Mouse (Mus musculus): ENCODE data around the gene Gpr18. TPM values are rescaled to one million over a fixed set of nuclear protein-coding genes. Genes with fewer than 3 reads are reported as not detected.
A peak's percentile ranks its signal among the peaks of the same experiment; 100 is the strongest.

Gene Gpr18
- polyA plus RNA-seq (2012; rRNA removed) (0.08 and 0.12 TPM in 2 replicates), polyA plus RNA-seq (2014; fragmentation: Nextera tagmentation; extraction: Ambion mirVana) (0.17 TPM in 1 of 2 replicates, not detected in the other)

GRCm38 (mm10) chr14:121915621-121916020 is at the start of gene Gpr18:
Gene Gpr18 (minus strand): TSS chr14:121915781.
- no peaks in the 10 kb centered on the region for H3K27me3 ChIP-seq (ENCODE audit: control insufficient read depth, insufficient read depth, low read length)
- H3K4me1 ChIP-seq (replicated peaks; ENCODE audit: control insufficient read depth in 2 of 2, insufficient read depth in 2 of 2, low read length in 1 of 2), result 0 out of 4 replicates have a peak, but pooled peaks cover 0 to 3% of the 10 kb centered on the region in 2 experiments
- no peaks in the 10 kb centered on the region for H3K9me3 ChIP-seq (ENCODE audit: control insufficient read depth, low read length)
- no peaks in the 10 kb centered on the region for H3K36me3 ChIP-seq (replicated peaks; ENCODE audit: control insufficient read depth, insufficient read depth, low read depth)
- no peak within 1 kb of the TSS for H3K4me2 ChIP-seq (ENCODE audit: low read depth)
- H3K27ac ChIP-seq, result no peak within 1 kb of the TSS
- no peak for ATAC-seq (ENCODE audit: insufficient read depth)
- TF ChIP-seq EP300 (IDR thresholded peaks at IDR 0.05; ENCODE audit: low read depth), result no peak
- no peak for TF ChIP-seq CTCF (IDR thresholded peaks at IDR 0.05; ENCODE audit: low read depth)
- no peak within 1 kb of the TSS for H3K9ac ChIP-seq (replicated peaks)
- no peak within 1 kb of the TSS for H3K4me3 ChIP-seq (ENCODE audit: insufficient read depth in 1 of 2, low read depth in 2 of 2, low read length in 2 of 2)
- 37% methylated on average over 8 of the region's 8 CpGs for WGBS (ENCODE audit: insufficient replicate concordance)
- DNase-seq (ENCODE audit: low read depth in 3 of 3, low spot score in 3 of 3), result no peak

GRCm38 (mm10) chr14:121964990-121965389 is 49.4 kb upstream of the Gpr18 start, which contains the start of gene Gpr183:
Gene Gpr183 (minus strand): TSS chr14:121965195.
- Histone ChIP-seq H3K4me2 (ENCODE audit: low read depth) (no peak within 1 kb of the TSS), H3K9me3 (ENCODE audit: control insufficient read depth, low read length) (no peaks in the 10 kb centered on the region), H3K27me3 (ENCODE audit: control insufficient read depth, insufficient read depth, low read length) (no peaks in the 10 kb centered on the region), H3K4me1 (replicated peaks; ENCODE audit: control insufficient read depth in 2 of 2, insufficient read depth in 2 of 2, low read length in 1 of 2) (peaks cover 0 to 22% of the 10 kb centered on the region in 2 experiments; a peak in 2 of 4 replicates), H3K36me3 (replicated peaks; ENCODE audit: control insufficient read depth, insufficient read depth, low read depth) (no peaks in the 10 kb centered on the region), H3K9ac (replicated peaks) (no peak within 1 kb of the TSS), H3K27ac (no peak within 1 kb of the TSS), H3K4me3 (ENCODE audit: insufficient read depth in 1 of 2, low read depth in 2 of 2, low read length in 2 of 2) (no peak within 1 kb of the TSS)
- ATAC-seq (ENCODE audit: insufficient read depth) (no peak), DNase-seq (ENCODE audit: low read depth in 3 of 3, low spot score in 3 of 3) (no peak)
- no peak for TF ChIP-seq EP300 (IDR thresholded peaks at IDR 0.05; ENCODE audit: low read depth)
- TF ChIP-seq CTCF (IDR thresholded peaks at IDR 0.05; ENCODE audit: low read depth), result no peak
- 13% methylated on average over 6 of the region's 6 CpGs for WGBS (ENCODE audit: insufficient replicate concordance)

- H3K9ac ChIP-seq (replicated peaks), result no peak overlapping the region
- ATAC-seq (ENCODE audit: insufficient read depth), result no peak; the same call in 1 of the 2 replicates
Observed at GRCm38 (mm10) chr14:121963942-121964335, 48.4 kb upstream of the Gpr18 start.

GRCm38 (mm10) chr14:121963251-121963941 is 47.8 kb upstream of the Gpr18 start:
- ATAC-seq (ENCODE audit: insufficient read depth), result no peak
- H3K27me3 ChIP-seq (ENCODE audit: control insufficient read depth, insufficient read depth, low read length), result no peaks in the 10 kb centered on the region
- peaks cover 0 to 22% of the 10 kb centered on the region in 2 experiments; a peak in 2 of 4 replicates for H3K4me1 ChIP-seq (replicated peaks; ENCODE audit: control insufficient read depth in 2 of 2, insufficient read depth in 2 of 2, low read length in 1 of 2)
- WGBS (ENCODE audit: insufficient replicate concordance), result 55% methylated on average over 9 of the region's 9 CpGs
- no peak overlapping the region for H3K27ac ChIP-seq
- H3K36me3 ChIP-seq (replicated peaks; ENCODE audit: control insufficient read depth, insufficient read depth, low read depth), result no peaks in the 10 kb centered on the region
- TF ChIP-seq EP300 (IDR thresholded peaks at IDR 0.05; ENCODE audit: low read depth) (no peak), CTCF (IDR thresholded peaks at IDR 0.05; ENCODE audit: low read depth) (no peak)
- DNase-seq (ENCODE audit: low read depth in 3 of 3, low spot score in 3 of 3), result no peak
- H3K9ac ChIP-seq (replicated peaks), result no peak overlapping the region
- no peak overlapping the region for H3K4me2 ChIP-seq (ENCODE audit: low read depth)
- 0 out of 4 replicates have a peak overlapping the region, but pooled peaks of 1 of the 2 experiments have one; percentile 1 for H3K4me3 ChIP-seq (ENCODE audit: insufficient read depth in 1 of 2, low read depth in 2 of 2, low read length in 2 of 2)
- H3K9me3 ChIP-seq (ENCODE audit: control insufficient read depth, low read length), result no peaks in the 10 kb centered on the region

More at GRCm38 (mm10) chr14:121963942-121964335, 48.4 kb upstream of the Gpr18 start:
- TF ChIP-seq CTCF (IDR thresholded peaks at IDR 0.05; ENCODE audit: low read depth), result no peak
- no peak for TF ChIP-seq EP300 (IDR thresholded peaks at IDR 0.05; ENCODE audit: low read depth)
- Histone ChIP-seq H3K4me1 (replicated peaks; ENCODE audit: control insufficient read depth in 2 of 2, insufficient read depth in 2 of 2, low read length in 1 of 2) (peaks cover 0 to 22% of the 10 kb centered on the region in 2 experiments; a peak in 2 of 4 replicates), H3K9me3 (ENCODE audit: control insufficient read depth, low read length) (no peaks in the 10 kb centered on the region), H3K27ac (no peak overlapping the region), H3K4me3 (ENCODE audit: insufficient read depth in 1 of 2, low read depth in 2 of 2, low read length in 2 of 2) (0 out of 4 replicates have a peak overlapping the region, but pooled peaks of 1 of the 2 experiments have one; percentile 1), H3K36me3 (replicated peaks; ENCODE audit: control insufficient read depth, insufficient read depth, low read depth) (no peaks in the 10 kb centered on the region), H3K4me2 (ENCODE audit: low read depth) (no peak overlapping the region), H3K27me3 (ENCODE audit: control insufficient read depth, insufficient read depth, low read length) (no peaks in the 10 kb centered on the region)
- 32% methylated on average over 4 of the region's 4 CpGs for WGBS (ENCODE audit: insufficient replicate concordance)
- no peak for DNase-seq (ENCODE audit: low read depth in 3 of 3, low spot score in 3 of 3)
